Mouse (Mus musculus) frontal cortex, adult (tissue): Measurements from ENCODE around the gene Usp6nl.

Source experiments
- ATAC-seq: cut with Nextera tagmentation; 2 replicates; pipeline ENCODE4 v1.9.2; 2017; ENCODE audit warnings: mild to moderate bottlenecking, moderate library complexity, mixed read lengths; ENCODE audit not compliant: low TSS enrichment

Gene Usp6nl

DNA sequence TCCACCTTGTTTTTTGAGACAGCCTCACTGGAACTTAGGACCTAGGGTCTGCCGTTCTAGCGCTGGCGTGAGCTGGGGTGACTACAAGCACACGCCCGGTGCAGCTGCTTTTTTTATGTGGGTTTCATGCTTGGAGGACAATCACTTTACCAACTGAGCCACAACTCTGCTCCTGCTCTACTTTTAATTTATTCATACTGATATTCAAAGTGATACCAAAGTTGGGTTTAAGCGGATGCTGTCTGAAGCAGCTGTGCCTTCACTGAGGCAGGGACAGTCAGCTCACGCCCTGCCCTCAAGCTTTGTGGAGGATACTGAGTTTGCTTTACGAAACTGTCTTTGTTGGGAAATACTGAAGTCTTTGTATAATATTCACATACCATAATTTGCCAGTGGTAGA, 53.6 kb downstream of the Usp6nl start:
- no peak for ATAC-seq

DNA sequence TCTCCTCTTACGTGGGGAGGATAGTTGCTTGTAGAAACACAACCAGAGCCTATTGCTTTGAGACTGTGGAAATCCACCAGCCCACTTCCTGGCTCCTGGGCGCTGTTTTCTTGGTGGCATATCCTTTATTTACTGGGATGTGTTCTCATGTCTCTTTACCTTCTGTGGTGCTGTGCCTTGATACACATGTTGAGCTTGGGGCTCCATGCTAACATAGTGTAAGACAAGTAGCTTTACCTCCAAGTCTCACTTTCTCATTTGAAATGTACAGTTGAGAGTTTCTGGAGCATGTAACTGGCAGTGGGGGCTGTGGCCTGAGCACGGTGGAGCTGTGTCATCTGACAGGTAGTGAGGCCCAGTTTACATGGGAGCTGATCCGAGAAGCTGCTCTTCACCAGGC, 54.5 kb downstream of the Usp6nl start:
- ATAC-seq = no peak

DNA sequence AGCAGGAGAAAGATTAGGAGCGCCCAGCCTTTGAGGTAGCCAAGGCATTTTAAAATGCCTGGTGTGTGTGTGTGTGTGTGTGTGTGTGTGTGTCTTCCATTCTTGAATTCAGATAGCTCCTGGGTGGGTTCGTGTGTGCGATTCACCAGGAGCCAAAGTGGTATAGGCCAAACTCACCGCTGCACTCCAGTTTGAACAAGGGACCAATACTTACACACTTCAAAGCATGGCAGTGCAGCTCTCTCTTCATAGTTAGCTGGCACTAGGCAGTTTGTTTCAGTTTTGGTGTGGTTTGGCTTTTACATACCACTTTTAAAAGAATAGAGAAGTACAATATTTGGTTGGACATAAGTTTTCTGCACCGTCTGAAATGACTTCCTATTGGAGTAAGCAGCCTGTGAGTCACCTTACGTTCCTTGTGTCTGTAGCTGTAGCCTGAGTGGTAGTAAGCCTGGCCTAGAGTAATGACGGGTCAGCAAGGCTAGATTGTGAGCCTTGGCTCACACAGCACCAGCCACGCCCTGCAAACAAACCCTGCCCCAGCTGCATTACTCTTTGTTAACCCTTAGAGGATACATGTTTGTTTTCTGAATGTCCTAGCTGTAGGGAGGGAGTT, 56.2 kb downstream of the Usp6nl start:
- no peak for ATAC-seq

DNA sequence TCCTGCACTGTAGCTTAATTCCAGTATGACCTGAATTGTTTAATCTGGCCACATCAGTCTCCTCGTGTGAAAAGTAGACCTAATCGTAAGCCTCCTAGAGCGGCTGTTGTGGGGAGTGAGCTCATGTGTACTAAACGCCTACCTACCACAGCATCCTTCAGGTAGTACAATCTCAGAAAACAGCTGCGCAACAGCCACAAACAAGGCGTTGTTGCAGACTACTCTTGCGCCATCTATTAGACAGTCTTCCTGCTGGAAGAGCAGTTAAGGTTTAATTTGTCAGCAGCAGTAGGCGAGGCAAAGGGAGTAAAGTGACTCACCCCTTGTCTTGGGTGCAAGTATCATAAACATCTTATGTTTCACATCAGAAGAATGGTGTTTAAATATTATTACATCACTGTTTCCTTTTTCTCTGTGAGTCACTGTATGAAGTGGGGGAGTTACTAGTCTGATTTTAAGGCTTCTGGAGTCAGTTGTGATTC, 57.3 kb downstream of the Usp6nl start:
- ATAC-seq = peak; percentile 50; the same call in 1 of the 2 replicates

DNA sequence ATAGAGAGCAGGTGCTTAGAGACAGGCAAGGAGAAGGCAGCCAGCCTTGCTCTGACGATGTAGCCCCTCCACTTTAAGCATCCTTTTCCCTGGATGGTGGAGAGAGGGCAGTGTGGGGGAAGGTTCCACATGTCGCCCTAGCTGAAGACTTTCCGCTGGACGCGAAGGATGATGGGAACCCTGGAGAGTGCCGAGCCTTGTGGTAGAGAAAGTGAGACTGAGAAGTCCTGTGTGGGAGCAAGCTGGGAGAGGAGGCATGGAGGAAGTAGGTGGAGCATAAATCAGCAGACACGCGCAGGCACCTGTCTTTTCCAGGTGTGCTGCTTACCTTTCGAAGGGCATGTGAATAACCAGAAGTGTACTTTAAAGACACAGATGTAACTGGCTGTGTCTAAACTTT, 57.9 kb downstream of the Usp6nl start:
- ATAC-seq = no peak

DNA sequence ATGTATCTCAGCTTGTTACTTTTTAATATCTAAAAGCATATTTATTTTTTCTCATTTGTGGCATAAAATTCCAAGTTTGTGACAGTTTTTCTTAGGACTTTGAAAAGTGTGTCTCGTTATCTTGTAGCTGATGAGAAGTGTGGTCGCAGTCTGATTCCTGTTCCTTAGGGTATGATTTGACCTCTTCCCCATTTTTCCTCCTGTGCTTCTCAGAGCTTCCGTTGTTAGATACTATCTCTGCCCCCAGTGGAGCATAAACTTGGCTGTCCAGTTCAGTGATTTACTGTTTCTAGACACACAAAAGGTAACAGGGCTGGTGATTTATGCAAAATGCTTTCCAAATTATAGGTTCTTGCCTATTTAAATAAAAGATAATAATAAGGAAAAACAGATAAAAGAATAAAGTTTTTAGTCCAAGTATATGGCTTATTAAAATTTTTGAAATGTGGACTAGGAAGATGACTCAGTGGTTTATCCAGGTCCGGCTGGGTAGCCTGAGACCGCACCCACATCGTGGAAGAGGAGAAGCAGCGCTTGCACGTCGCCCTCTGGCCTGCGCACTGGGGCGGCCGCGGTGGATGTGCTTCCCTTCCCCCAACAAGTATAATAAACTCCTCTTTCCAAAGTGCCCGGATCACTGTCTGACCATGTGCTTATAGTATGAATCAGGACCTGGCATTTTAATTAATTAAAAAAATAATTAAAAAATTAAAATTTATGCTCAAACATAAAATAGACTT, 62.1 kb downstream of the Usp6nl start:
- ATAC-seq = no peak

DNA sequence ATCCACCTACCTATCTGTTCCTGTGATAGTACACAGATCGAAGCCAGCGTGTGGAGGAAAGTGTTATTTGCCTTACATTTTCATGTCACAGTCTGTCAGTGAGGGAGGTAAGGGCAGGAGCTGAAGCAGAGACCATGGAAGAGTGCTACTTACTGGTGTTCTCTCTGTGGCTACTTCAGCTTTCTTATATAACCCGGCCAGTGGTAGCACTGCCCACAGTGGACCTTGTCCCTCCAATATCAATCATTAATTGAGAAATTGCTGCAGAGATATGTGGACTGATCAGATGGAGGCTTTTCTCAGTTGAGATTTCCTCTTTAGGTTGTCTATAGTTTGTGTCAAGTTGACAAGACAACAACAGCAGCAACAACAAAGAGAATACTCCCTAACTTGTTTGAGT, 66.7 kb downstream of the Usp6nl start:
- ATAC-seq = no peak

DNA sequence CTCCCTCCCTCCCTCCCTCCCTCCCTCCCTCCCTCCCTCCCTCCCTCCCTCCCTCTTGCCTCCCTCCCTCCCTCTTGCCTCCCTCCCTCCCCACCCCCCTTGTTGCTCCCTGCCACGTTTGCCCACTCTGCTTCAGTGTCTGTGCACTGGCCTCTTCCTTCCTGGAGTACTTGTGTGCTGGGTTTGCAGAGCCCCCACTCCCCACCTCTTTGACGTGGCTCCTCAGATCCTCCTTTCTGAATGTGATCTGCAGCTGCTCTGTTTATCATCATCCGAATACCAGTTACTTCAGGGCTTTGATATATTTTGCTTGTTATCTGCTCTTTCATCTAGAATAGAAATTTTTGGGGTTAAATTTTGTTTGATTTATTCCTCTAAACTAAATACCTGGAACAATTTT, 68.8 kb downstream of the Usp6nl start:
- ATAC-seq = no peak

DNA sequence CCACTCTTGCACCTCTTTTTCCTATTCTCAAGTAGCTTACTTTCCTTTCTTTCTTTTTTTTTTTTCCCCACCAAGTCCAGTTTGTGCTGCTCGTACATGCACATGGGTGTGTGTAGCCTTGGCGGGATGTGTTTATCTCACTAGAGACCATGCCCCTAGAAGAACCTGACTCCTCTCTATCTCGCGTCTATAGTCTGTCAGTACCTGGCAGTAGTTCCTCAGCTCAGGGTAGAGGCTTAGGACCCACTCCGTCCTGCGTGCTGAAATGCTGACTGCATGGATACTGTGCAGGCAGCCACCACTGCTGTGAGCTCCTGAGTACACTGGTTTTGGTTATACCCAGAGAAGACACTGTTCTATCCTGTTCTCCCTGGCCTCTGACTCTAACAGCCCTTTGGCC, 69.5 kb downstream of the Usp6nl start:
- ATAC-seq = no peak

DNA sequence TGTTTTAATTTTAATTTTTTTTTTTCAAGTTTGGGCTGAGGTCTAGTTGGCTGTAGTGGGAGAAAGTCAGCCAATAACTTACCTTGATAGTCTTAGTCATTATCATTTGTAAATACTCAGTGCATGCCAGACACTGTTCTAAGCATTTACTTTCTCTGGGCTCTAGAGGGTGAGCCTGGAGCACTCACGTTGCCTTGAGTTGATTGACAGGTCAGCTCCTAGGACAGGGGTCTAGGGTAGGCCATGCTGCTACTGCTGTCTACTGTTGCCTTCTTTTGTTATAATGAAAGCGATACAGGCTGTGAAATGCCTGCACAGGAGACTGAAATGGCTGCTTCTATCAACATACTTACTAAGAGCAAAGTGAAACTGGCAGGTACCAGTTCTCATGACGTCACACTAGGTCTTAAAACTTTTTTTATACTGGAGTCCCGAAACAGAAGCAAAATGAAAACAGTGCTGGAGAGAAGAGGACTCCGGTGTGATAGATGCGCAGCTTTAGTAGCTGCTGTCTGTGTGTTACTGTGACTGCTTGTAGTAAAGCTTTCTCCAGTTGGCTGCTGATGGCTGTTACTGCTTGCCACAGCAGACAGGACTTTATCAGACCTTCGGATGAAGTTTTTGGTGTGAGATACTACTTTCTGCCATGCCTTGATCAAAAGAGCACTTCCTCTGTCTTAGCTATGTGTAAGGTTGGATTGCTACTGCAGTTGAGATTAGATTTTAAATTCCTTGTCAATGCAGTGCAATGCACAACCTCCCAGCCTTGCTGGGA, 73.6 kb downstream of the Usp6nl start:
- no peak for ATAC-seq

DNA sequence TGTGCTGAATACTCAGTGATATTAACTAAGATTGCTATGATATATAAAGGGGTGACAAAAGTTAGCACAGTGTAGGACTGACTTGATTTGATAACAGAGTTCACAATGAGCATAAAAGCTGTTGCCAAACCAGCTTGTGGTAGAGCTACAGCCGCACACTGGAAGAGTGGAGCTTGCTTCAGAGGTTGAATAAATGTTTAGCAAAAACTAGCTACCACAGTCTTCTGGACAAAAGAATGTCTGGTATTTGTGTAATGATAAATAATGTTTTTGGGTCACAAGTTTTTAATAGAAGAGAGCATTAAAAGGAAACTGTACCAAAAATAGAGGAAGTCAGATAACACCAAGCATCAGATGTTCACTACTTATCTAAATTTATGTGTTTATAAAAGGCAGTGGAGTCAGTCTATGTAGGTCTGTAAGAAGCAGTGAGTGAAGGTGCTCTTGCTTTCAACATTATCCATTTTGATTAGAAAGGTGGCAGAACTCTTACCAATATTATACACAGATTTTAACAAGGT, 74.2 kb downstream of the Usp6nl start:
- ATAC-seq = no peak

DNA sequence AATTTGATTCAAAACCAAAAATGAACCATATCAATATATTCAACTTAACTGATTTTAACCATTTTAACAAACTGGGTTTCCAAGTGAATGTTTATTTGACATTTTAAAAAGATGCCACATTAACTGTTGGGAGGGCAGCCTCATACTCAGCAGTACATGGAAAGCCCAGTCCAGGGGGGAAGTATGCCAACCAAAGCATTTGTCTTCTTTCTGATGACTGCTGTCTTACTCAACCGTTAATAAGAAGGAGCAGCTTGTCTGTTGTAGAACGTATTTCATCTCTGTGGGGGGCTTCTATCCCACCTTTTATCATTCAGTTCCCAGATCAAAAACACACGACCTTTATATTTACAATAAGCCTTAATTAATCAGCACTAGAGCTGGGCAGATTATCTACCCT, 74.7 kb downstream of the Usp6nl start:
- ATAC-seq = no peak

DNA sequence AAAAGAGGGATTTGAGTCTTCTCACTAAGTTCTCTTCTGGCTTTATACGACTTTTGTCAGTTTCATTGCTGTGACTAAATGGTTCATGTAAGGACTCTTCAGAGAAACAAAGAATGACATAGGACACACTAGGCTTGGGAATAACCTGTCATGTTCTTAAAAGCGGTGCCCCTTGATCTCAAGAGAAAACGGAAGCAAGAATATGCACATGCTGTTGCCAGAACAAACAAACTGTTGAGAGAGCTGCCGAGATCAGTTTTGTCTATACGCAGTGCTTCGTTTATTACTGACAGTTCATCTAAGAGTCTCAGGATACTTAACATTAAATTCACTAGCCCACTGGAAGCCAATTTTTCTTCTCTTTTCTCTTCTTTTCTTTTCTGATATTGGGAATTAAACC, 76.4 kb downstream of the Usp6nl start:
- ATAC-seq = no peak

DNA sequence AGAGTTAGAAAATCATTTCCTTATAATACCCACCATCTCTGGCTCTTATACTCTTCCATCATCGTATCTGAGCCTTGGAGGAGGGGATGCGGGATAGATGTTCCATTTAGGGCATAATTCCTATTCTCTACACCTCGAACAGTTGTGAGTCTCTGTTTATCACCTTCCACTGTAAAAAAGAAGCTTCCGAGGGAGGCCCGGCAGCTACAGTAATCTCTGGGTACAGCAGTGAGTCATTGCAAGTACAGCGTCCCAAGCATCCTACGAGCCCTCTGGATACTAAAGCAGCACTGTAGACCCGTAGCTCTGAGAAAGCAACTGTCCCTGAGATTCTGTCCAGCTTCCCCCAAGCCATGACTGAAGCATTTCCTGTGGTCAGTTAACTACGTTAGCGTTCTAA, 78.6 kb downstream of the Usp6nl start:
- peak; percentile 66; the same call in 1 of the 2 replicates for ATAC-seq

DNA sequence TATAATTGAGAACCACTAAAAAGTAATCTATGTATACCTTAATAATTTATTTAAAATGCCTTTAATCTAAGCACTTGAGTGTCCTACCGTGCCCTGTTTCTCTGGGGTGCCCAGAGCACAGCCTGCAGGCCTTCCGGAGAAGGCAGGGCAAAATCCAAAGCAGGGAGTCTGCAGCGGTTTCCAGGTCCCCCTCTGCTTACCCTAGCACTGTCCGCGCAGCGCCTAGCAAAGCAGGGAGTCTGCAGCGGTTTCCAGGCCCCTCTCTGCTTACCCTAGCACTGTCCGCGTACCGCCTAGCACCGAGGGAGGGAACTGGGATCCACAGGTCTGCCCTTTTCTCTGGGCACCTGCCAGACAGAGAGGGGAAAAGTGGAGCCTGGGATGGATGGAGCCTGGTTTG, 80.9 kb downstream of the Usp6nl start:
- no peak for ATAC-seq

DNA sequence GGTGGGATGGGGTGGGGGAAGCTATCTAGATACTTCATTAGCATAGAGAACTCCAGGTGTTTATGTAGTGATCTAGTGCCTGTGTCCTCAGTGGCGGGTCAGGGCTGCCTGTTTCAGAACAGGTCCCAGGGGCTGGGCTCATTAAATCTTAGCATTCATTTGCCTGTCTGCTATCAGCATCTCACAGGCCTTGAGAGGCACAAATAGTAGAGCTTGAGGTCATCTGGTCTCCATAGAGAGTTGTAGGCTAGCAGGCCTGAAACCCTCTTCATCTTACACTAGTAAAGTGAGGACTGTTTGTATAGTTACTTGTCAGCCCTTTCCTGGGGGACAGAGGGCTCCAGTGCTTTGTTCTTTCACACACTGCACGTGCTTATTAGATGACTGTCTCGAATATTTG, 81.5 kb downstream of the Usp6nl start:
- no peak for ATAC-seq

DNA sequence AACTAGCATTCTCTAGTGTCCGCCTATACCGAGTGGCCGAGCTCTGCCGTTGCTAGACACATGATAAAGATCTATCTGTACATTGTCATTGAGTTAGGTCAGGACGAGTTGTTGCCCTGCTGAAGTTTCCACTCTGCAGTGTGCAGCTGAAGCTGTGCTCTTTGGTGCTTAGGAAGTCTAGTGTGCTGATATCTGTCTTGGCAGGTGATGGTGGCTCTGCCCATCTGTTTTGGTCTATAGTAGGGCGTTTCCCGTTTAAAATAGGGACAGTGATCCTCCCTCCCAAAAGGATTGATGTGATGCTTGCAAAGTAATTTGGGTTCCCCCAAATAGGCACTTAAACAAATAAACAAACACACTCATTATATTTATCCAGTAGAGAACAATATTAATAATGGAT, 82.2 kb downstream of the Usp6nl start:
- ATAC-seq = no peak

DNA sequence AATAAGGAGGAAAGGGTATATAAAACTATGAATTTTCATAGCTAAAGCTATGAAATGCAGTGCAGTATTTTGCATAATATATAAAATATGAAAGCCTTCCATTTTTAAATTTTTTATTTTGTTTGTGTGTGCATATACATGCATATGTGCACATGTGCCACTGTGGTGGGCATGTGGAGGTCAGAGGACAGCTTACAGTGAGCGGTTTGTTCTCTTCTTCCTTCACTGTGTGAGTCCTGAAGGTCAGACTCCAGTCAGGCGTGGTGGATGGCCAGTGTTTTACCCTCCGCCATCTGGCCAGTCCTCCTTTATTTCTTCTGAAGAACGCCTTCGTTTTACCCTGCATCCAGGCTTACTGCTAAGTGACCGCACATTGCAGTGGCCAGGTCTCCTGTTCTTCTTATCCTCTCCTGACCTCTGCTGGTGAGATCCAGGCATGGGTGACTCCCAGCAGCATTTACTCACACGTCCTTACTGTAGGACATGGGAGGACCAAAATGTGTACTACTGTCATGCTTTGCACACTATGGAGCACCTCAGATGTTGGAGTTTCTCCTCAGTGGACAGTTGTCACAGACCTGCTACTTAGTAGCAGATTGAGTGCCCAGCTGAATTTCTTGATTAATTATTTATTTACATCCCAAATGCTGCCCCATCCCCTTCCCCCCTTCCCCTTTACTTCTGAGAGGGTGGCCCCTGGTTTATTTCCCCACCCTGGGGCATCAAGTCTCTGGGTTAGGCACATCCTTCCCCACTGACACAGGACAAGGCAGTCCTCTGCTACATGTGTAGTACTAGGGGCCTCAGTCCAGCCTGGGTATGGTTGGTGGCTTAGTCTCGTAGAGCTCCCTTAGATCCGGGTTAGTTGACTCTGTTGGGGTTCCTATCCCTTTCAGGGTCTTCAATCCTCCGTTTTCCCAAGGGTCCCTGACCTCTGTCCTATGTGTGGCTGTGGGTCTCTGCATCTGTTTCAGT, 82.9 kb downstream of the Usp6nl start:
- ATAC-seq = peak; percentile 96

DNA sequence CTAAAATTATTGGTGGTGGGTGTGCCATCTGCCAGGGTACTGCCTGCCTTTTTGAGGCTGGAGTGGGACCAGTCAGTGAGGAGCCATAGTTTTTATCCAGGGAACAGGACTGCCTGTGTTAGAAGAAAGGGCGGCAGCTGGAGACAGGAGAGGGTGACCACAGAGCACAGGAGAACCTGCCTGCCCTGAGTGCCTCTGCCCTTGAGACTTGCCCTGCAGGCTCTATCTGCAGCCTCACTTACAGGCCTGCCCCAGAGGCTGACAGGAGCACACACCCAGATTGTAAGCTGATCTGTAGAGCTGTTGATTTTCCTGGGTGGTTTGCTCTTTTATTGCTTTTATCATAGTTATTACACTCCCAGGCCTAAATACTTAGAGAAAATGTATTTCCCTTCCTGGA, 85.2 kb downstream of the Usp6nl start:
- no peak for ATAC-seq

DNA sequence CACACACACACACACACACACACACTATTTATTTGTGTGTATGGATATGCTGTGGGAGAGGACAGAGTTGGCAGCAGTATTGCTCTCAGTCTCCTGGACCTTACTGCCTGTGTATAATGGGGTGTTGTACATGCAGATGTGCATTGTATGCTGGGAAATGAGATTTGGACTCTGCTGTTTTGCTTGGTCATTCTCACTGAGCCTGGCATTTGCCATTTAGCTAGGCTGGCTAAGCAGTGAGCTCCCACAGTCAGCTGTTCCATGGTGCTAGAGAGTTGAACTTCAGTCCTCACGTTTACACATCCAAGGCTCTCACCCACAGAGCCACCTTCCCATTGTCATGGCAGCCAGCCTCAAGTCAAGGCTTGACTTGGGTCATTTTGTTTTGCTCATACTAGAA, 90.2 kb downstream of the Usp6nl start:
- no peak for ATAC-seq

DNA sequence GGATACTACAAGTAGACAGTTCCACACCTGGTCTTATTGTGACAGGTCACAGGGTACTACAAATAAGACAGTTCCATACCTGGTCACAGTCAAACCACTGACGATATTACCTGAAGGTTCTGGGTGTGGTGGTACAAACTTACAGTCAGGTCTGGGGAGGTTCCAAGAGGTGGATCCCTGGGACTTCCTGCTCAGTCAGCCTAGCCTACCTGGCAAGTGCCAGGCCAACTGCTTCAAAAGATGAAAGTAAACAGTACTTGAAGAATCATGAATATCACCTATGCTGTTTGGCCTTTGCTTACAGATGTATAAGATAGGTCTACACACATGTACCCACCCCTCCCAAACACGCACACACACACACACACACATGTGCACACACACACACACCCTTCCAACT, 91.3 kb downstream of the Usp6nl start:
- ATAC-seq = no peak
